Mouse (Mus musculus) bone marrow, adult 2 months (tissue): Measurements from ENCODE around the gene Map2k1.

Source experiments
- CTCF ChIP-seq: fragments of 200-500 bp; IDR thresholded peaks from 2 replicates; pipeline ENCODE4 v1.5.1; 2011; ENCODE audit warnings: low read length, control low read depth; ENCODE audit not compliant: control insufficient read depth, insufficient read depth
- POLR2A ChIP-seq: fragments of 200-500 bp; IDR thresholded peaks from 2 replicates; pipeline ENCODE4 v1.6.1; 2011; ENCODE audit warnings: low read depth, mild to moderate bottlenecking, control low read depth, low read length, borderline replicate concordance; ENCODE audit not compliant: control insufficient read depth

DNA sequence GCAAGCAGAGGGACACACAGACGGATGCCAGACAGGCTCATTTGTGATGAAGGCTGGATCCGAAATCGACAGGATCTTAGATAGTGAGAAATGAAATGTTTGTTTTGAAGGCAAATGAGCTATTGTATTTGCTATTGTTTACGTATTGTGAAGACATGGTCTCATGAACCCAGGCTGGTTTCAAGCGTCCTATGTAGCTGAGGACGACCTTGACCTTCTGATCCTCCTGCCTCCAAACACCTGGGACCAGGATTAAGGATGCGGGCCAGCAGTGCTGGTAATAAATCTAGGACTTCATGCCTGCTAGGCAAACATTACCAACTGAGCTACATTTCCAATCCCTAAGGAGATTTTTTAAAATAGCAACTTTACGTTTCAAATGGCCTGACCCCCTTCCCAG is 55.9 kb downstream of the Map2k1 start:
- TF ChIP-seq CTCF (no peak), POLR2A (no peak)
